Mouse (Mus musculus) embryo, embryonic 10 days (tissue): ENCODE measurements at regions not wholly inside any gene's neighbourhood (a gene's known extent, or its start where the extent isn't known, plus 50 kb on each side); places are given as distances from the start of the nearest gene placed in this dataset.

ENCODE experiments used
- DNase-seq: peaks from one replicate; pipeline ENCODE4 v3.0.0-alpha.2; 2015; ENCODE audit warnings: low spot score

- no peak for DNase-seq
These were observed 50.6 kb upstream of the Prr23a1 start for GRCm38 (mm10) chr9:98791709-98792108.

GRCm38 (mm10) chr9:98773651-98774185 is 68.6 kb upstream of the Prr23a1 start:
- DNase-seq, result no peak

- DNase-seq, result no peak
These were observed 69.1 kb upstream of the Prr23a1 start for GRCm38 (mm10) chr9:98773212-98773611.

GRCm38 (mm10) chr9:98754764-98755163 is 87.5 kb upstream of the Prr23a1 start:
- DNase-seq, result no peak

GRCm38 (mm10) chr9:98753356-98753953 is 88.8 kb upstream of the Prr23a1 start:
- DNase-seq, result no peak

GRCm38 (mm10) chr9:98743785-98744184 is 98.5 kb upstream of the Prr23a1 start:
- no peak for DNase-seq

- peak; percentile 58 for DNase-seq
These were observed 114.9 kb upstream of the Prr23a1 start for GRCm38 (mm10) chr9:98727276-98727860.

GRCm38 (mm10) chr9:98726638-98727037 is 115.7 kb upstream of the Prr23a1 start:
- peak; percentile 58 for DNase-seq

- no peak for DNase-seq
These were observed 119.4 kb upstream of the Prr23a1 start for GRCm38 (mm10) chr9:98722885-98723284.

GRCm38 (mm10) chr9:98721381-98721780 is 119.9 kb upstream of the Mrps22 start:
- no peak for DNase-seq

GRCm38 (mm10) chr9:98717701-98718270 is 116.3 kb upstream of the Mrps22 start:
- no peak for DNase-seq

- no peak for DNase-seq
These were observed 113.2 kb upstream of the Mrps22 start for GRCm38 (mm10) chr9:98714661-98715060.

GRCm38 (mm10) chr9:98712826-98713225 is 111.4 kb upstream of the Mrps22 start:
- no peak for DNase-seq

- peak; percentile 38 for DNase-seq
These were observed 110.6 kb upstream of the Mrps22 start for GRCm38 (mm10) chr9:98712023-98712563.

- DNase-seq, result no peak
These were observed 108.8 kb upstream of the Mrps22 start for GRCm38 (mm10) chr9:98710155-98710710.

GRCm38 (mm10) chr9:98708001-98708680 is 106.7 kb upstream of the Mrps22 start:
- DNase-seq, result no peak

GRCm38 (mm10) chr9:98707491-98707890 is 106.0 kb upstream of the Mrps22 start:
- no peak for DNase-seq

- DNase-seq, result peak; percentile 67
These were observed 102.7 kb upstream of the Mrps22 start for GRCm38 (mm10) chr9:98704131-98704530.

GRCm38 (mm10) chr9:98703331-98703730 is 101.9 kb upstream of the Mrps22 start:
- no peak for DNase-seq

GRCm38 (mm10) chr9:98700571-98700970 is 99.1 kb upstream of the Mrps22 start:
- peak; percentile 1 for DNase-seq

GRCm38 (mm10) chr9:98697155-98697554 is 95.7 kb upstream of the Mrps22 start:
- DNase-seq, result peak; percentile 63

- DNase-seq, result no peak
These were observed 93.6 kb upstream of the Mrps22 start for GRCm38 (mm10) chr9:98695035-98695434.
